Mouse (Mus musculus) right cerebral cortex, adult 18-20 months (tissue): ENCODE results near the gene Hsdl1.

ENCODE experiments used
- DNase-seq: peaks from one replicate; pipeline ENCODE4 v3.0.0; 2022; ENCODE audit warnings: mixed read lengths

The Hsdl1 gene

GRCm38 (mm10) chr8:119574437-119575365, at the start of gene Hsdl1, which contains the start of gene Dnaaf1:
Hsdl1 (minus strand) TSS chr8:119575183.
Dnaaf1 (plus strand) TSS chr8:119575235.
- DNase-seq, result peak; percentile 96

GRCm38 (mm10) chr8:119623744-119624143, 48.8 kb upstream of the Hsdl1 start:
- no peak for DNase-seq

GRCm38 (mm10) chr8:119623061-119623460, 48.1 kb upstream of the Hsdl1 start:
- no peak for DNase-seq

GRCm38 (mm10) chr8:119622555-119622954, 47.6 kb upstream of the Hsdl1 start:
- no peak for DNase-seq

GRCm38 (mm10) chr8:119620848-119621465, 46.0 kb upstream of the Hsdl1 start:
- DNase-seq, result no peak

- no peak for DNase-seq
These were observed 45.3 kb upstream of the Hsdl1 start for GRCm38 (mm10) chr8:119620116-119620840.

GRCm38 (mm10) chr8:119618887-119619286, 43.9 kb upstream of the Hsdl1 start:
- DNase-seq, result no peak

GRCm38 (mm10) chr8:119617586-119617985, 42.6 kb upstream of the Hsdl1 start:
- no peak for DNase-seq

- no peak for DNase-seq
These were observed 41.8 kb upstream of the Hsdl1 start for GRCm38 (mm10) chr8:119616811-119617210.

- DNase-seq, result no peak
These were observed 41.4 kb upstream of the Hsdl1 start for GRCm38 (mm10) chr8:119616358-119616757.

GRCm38 (mm10) chr8:119615096-119615495, 40.1 kb upstream of the Hsdl1 start:
- no peak for DNase-seq

GRCm38 (mm10) chr8:119612471-119612870, 37.5 kb upstream of the Hsdl1 start, which contains the start of gene Adad2:
Adad2 (plus strand) TSS chr8:119612747.
- DNase-seq, result no peak

GRCm38 (mm10) chr8:119606224-119606623, 31.2 kb upstream of the Hsdl1 start:
- DNase-seq, result no peak

- DNase-seq, result peak; percentile 91
These were observed 30.0 kb upstream of the Hsdl1 start, which contains the start of gene Taf1c for GRCm38 (mm10) chr8:119604996-119605395. Taf1c (minus strand) TSS chr8:119605222.

- DNase-seq, result no peak
These were observed 29.4 kb upstream of the Hsdl1 start for GRCm38 (mm10) chr8:119604398-119604803.

- DNase-seq, result no peak
These were observed 28.8 kb upstream of the Hsdl1 start for GRCm38 (mm10) chr8:119603771-119604170.

GRCm38 (mm10) chr8:119591456-119591855, 16.5 kb upstream of the Hsdl1 start:
- no peak for DNase-seq

GRCm38 (mm10) chr8:119590348-119590747, 15.4 kb upstream of the Hsdl1 start:
- DNase-seq, result no peak

- DNase-seq, result no peak
These were observed 13.9 kb upstream of the Hsdl1 start for GRCm38 (mm10) chr8:119588844-119589243.

- DNase-seq, result no peak
These were observed 13.3 kb upstream of the Hsdl1 start for GRCm38 (mm10) chr8:119588321-119588720.

GRCm38 (mm10) chr8:119585901-119586300, 10.9 kb upstream of the Hsdl1 start:
- DNase-seq, result no peak

GRCm38 (mm10) chr8:119580441-119581161, 5.6 kb upstream of the Hsdl1 start:
- no peak for DNase-seq
